Mouse (Mus musculus) megakaryocyte, embryonic 14.5 days (primary cell): ENCODE measurements around the gene Zfp827.

ENCODE experiments used
- FLI1 ChIP-seq: IDR thresholded peaks from 2 replicates; pipeline ENCODE4 v1.6.1; 2012; ENCODE audit warnings: low read length, inconsistent platforms, mixed read lengths
- GATA1 ChIP-seq: IDR thresholded peaks from 3 replicates; pipeline ENCODE4 v1.6.1; 2012; ENCODE audit warnings: mixed read lengths, low read length, inconsistent platforms, borderline replicate concordance

GRCm38 (mm10) chr8:79175991-79176390 is 147.8 kb downstream of the Zfp827 start:
- TF ChIP-seq GATA1, result no peak
- no peak for TF ChIP-seq FLI1
